Mouse (Mus musculus) kidney, adult 2 months (tissue): ENCODE results near the gene Flrt3. TPM values are rescaled to one million over a fixed set of nuclear protein-coding genes. Genes with fewer than 3 reads are reported as not detected.
A peak's percentile ranks its signal among the peaks of the same experiment; 100 is the strongest.

ENCODE experiments used
- DNase-seq: peaks from one replicate; pipeline ENCODE4 v3.0.0; 2021
- H3K27ac ChIP-seq: fragments of 200-500 bp; 2 replicates; pipeline ENCODE4 v1.5.1; 2012; ENCODE audit warnings: low read depth, low read length, control low read depth, inconsistent platforms; ENCODE audit not compliant: insufficient read depth
- H3K27me3 ChIP-seq: fragments of 200-500 bp; replicated peaks from 2 replicates; pipeline ENCODE4 v1.6.1; 2012; ENCODE audit warnings: mild to moderate bottlenecking, moderate library complexity, low read length, inconsistent platforms; ENCODE audit not compliant: control insufficient read depth, insufficient read depth
- H3K36me3 ChIP-seq: fragments of 200-500 bp; 2 replicates; pipeline ENCODE4 v1.6.1; 2012; ENCODE audit warnings: mild to moderate bottlenecking, moderate library complexity, low read length, inconsistent platforms; ENCODE audit not compliant: control insufficient read depth, insufficient read depth
- H3K4me1 ChIP-seq: fragments of 200-500 bp; 2 replicates; pipeline ENCODE4 v1.6.1; 2011; ENCODE audit warnings: low read length; ENCODE audit not compliant: control insufficient read depth, insufficient read depth
- H3K4me3 ChIP-seq: fragments of 200-500 bp; 2 replicates; pipeline ENCODE4 v1.5.1; 2011; ENCODE audit warnings: mild to moderate bottlenecking, low read depth, low read length, control low read depth; ENCODE audit not compliant: insufficient read depth
- CTCF ChIP-seq: fragments of 200-500 bp; conservative IDR thresholded peaks from 2 replicates; pipeline ENCODE4 v1.5.1; 2011; ENCODE audit warnings: low read depth, mild to moderate bottlenecking, control low read depth, low read length, moderate library complexity, mixed read lengths; ENCODE audit not compliant: insufficient read depth, insufficient read length
- POLR2A ChIP-seq: fragments of 200-500 bp; IDR thresholded peaks from one replicate; pipeline ENCODE4 v1.6.1; 2011; ENCODE audit warnings: low read depth, low read length, control low read depth
- WGBS: fragments of 180-500 bp; shearing (Covaris S2); methylation state at CpG from one replicate; pipeline ENCODE4 v1.1.7; 2018; 5-methylcytosine and 5-hydroxymethylcytosine counted together
- polyA plus RNA-seq: library from polyadenylated mRNA; depleted of rRNA; stranded (reverse); fragments of >200 nt; gene quantifications from 2 replicates; pipeline ENCODE4 v1.2.3, GENCODE M21; 2012

Flrt3 gene
- polyA plus RNA-seq, 1 experiment, result 1.5 TPM

DNA sequence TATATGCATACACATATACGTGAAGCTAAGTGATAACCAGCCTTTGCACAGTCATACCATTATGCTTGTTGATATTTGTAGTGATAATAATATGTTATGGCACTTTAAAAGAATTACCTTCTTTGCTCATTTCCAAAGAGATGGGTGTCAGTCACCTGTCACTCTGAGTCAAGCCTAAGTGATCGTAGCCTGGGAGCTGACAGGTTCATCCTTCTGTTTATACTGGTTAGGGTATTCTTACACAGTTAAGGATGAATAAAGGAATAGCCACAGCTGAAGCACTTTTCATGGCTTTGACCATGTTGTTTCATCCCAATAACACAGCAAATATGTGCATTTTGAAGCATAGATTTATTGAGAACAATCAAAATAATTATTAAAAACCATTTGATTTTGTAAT lies 1.5 kb downstream of the Flrt3 start:
- H3K36me3 ChIP-seq, result no peaks in the 10 kb centered on the region
- no peak overlapping the region for H3K27ac ChIP-seq
- DNase-seq, result no peak
- H3K27me3 ChIP-seq, result no peaks in the 10 kb centered on the region
- H3K4me1 ChIP-seq, result no peaks in the 10 kb centered on the region
- WGBS, result 78% methylated on average over 2 of the region's 2 CpGs
- no peak overlapping the region for H3K4me3 ChIP-seq
- TF ChIP-seq CTCF (no peak), POLR2A (no peak)

GRCm38 (mm10) chr2:140669081-140669480 lies 2.2 kb downstream of the Flrt3 start:
- TF ChIP-seq CTCF, result no peak
- TF ChIP-seq POLR2A, result no peak
- no peaks in the 10 kb centered on the region for H3K27me3 ChIP-seq
- H3K4me1 ChIP-seq, result no peaks in the 10 kb centered on the region
- peak overlapping the region; percentile 11; the same call in 1 of the 2 replicates for H3K4me3 ChIP-seq
- H3K36me3 ChIP-seq, result no peaks in the 10 kb centered on the region
- H3K27ac ChIP-seq, result no peak overlapping the region
- DNase-seq, result no peak
- WGBS, result 57% methylated on average over 2 of the region's 2 CpGs

DNA sequence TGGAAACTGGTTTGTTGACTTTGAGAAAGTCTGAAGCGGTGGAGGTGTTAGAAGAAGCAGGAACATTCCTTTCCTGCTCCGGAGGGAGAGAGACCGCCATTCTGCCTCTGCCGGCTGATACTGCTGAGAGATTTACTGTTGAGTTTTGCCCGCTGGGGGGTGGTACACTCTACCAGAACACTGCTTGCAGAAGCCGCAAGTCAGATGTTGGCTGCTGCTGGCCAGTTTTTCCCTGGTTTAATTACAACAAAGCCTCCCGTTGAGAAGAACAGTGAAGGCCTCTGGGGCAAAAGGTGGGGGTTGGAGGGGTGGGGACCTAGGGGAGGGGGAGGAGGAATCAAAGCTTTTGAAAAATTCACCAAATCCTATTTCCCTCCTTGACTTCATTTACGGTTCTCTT lies 3.0 kb downstream of the Flrt3 start:
- WGBS, result 9% methylated on average over 8 of the region's 8 CpGs
- Histone ChIP-seq H3K4me3 (no peak overlapping the region; the same call in 1 of the 2 replicates), H3K27me3 (no peaks in the 10 kb centered on the region), H3K4me1 (no peaks in the 10 kb centered on the region), H3K27ac (no peak overlapping the region), H3K36me3 (no peaks in the 10 kb centered on the region)
- DNase-seq, result peak; percentile 76
- TF ChIP-seq POLR2A (no peak), CTCF (peak; percentile 62)

GRCm38 (mm10) chr2:140667261-140668047 lies 3.8 kb downstream of the Flrt3 start:
- H3K27me3 ChIP-seq, result no peaks in the 10 kb centered on the region
- H3K27ac ChIP-seq, result no peak overlapping the region
- TF ChIP-seq POLR2A (no peak), CTCF (no peak)
- no peaks in the 10 kb centered on the region for H3K4me1 ChIP-seq
- no peak overlapping the region for H3K4me3 ChIP-seq
- WGBS, result 74% methylated on average over 13 of the region's 13 CpGs
- no peak for DNase-seq
- H3K36me3 ChIP-seq, result no peaks in the 10 kb centered on the region

DNA sequence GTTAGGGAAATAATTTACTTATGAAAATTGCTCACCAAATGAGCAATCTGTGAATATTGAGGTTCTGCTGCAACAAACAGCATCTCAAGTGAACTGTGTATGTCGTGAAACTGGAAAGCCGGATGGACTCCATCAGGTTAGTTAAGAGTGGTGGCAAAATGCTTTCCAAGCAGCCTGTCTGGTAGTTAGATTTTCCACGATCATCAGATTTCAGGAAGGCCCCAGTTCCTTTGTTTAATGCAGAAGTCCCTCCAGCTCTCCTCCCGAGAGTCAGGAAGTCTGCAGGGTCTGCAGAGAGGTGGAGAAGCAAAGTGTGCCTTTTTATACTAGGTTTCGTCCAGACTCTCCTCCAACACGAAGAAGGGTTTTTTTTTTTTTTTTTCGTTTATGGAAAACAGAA lies 4.4 kb downstream of the Flrt3 start:
- no peak for TF ChIP-seq POLR2A
- no peak for TF ChIP-seq CTCF
- no peaks in the 10 kb centered on the region for H3K36me3 ChIP-seq
- no peak overlapping the region; the same call in 1 of the 2 replicates for H3K4me3 ChIP-seq
- no peak for DNase-seq
- H3K4me1 ChIP-seq, result no peaks in the 10 kb centered on the region
- H3K27ac ChIP-seq, result no peak overlapping the region
- no peaks in the 10 kb centered on the region for H3K27me3 ChIP-seq
- 57% methylated on average over 7 of the region's 7 CpGs for WGBS

DNA sequence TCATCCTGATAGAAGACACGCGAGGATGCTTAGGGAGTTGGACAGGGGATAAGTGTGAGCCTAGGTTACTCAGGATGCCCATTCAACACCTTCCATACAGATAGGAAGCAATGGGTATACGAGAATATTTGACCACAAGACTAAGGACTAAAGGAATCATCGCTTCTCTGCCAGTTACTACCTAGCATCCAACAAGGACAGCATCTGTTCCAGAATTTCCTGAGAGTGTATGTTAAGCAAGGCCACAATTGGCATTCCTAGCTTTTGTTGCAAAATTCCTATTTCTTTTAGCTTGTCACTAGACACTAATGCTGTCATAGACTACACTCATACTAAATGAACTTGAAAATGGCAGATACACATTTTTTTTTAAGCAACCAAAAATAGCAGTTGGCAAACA lies 6.9 kb downstream of the Flrt3 start:
- no peaks in the 10 kb centered on the region for H3K4me1 ChIP-seq
- no peak overlapping the region for H3K4me3 ChIP-seq
- H3K27me3 ChIP-seq, result no peaks in the 10 kb centered on the region
- DNase-seq, result no peak
- H3K27ac ChIP-seq, result no peak overlapping the region
- TF ChIP-seq POLR2A (no peak), CTCF (no peak)
- H3K36me3 ChIP-seq, result no peaks in the 10 kb centered on the region
- WGBS, result 91% methylated on average over 4 of the region's 4 CpGs

- H3K27ac ChIP-seq, result no peak overlapping the region
- no peaks in the 10 kb centered on the region for H3K27me3 ChIP-seq
- TF ChIP-seq CTCF (no peak), POLR2A (no peak)
- H3K36me3 ChIP-seq, result no peaks in the 10 kb centered on the region
- H3K4me1 ChIP-seq, result no peaks in the 10 kb centered on the region
- 43% methylated on average over 5 of the region's 5 CpGs for WGBS
- no peak for DNase-seq
- no peak overlapping the region for H3K4me3 ChIP-seq
These were observed 8.6 kb downstream of the Flrt3 start for GRCm38 (mm10) chr2:140662673-140663072.
